Mouse (Mus musculus): ENCODE measurements at regions not wholly inside any gene's neighbourhood (a gene's known extent, or its start where the extent isn't known, plus 50 kb on each side); places are given as distances from the start of the nearest gene placed in this dataset.

DNA sequence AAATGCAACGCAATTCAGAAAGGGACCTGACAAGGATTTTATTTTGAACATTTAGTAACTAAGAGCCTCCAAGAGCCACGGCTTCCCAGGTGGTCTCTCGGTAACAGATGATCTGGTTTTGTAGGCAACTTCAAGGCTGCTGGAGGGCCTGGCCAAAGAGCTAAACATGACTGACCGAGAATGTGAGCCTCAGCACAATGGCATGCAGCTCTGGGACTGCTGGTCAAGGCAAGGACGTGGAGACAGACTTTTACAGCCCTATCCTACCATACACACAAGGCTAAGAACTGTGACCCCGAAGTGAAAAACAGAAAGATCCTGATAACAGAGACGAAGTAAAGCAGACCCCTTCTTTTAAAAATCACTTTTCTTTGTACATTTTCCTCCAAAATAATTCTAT is 296.5 kb downstream of the Dchs2 start:
- TF ChIP-seq CTCF (IDR thresholded peaks at IDR 0.05; ENCODE audit: control insufficient read depth, insufficient read depth, low read length) (no peak), POLR2A (IDR thresholded peaks at IDR 0.05; ENCODE audit: borderline replicate concordance, control insufficient read depth, low read depth, low read length) (no peak)
